Mouse (Mus musculus): Measurements from ENCODE around the gene Pygm. TPM values are rescaled to one million over a fixed set of nuclear protein-coding genes. Genes with fewer than 3 reads are reported as not detected.

Pygm gene
- polyA plus RNA-seq, 1 experiment from 2014 or later = 3.7 TPM

GRCm38 (mm10) chr19:6425595-6425994, 41.4 kb downstream of the Pygm start:
- ATAC-seq (ENCODE audit: insufficient number of reproducible peaks, insufficient read depth, low FRiP score, low TSS enrichment, low read depth) = no peak
- H3K27me3 ChIP-seq = peaks cover 100% of the 10 kb centered on the region
- no peak overlapping the region for H3K27ac ChIP-seq
- H3K9ac ChIP-seq = no peak overlapping the region
- no peak overlapping the region for H3K4me2 ChIP-seq
- H3K36me3 ChIP-seq = no peaks in the 10 kb centered on the region
- no peak overlapping the region for H3K4me3 ChIP-seq
- H3K4me1 ChIP-seq = peaks cover 16% of the 10 kb centered on the region
- no peaks in the 10 kb centered on the region for H3K9me3 ChIP-seq
- 44% methylated on average over 5 of the region's 5 CpGs for WGBS

GRCm38 (mm10) chr19:6426703-6427500, 42.7 kb downstream of the Pygm start:
- peak overlapping the region; percentile 40; the same call in 1 of the 2 replicates for H3K4me3 ChIP-seq
- H3K27me3 ChIP-seq = peaks cover 97% of the 10 kb centered on the region
- H3K9ac ChIP-seq = no peak overlapping the region
- H3K36me3 ChIP-seq = no peaks in the 10 kb centered on the region
- H3K4me1 ChIP-seq = peaks cover 16% of the 10 kb centered on the region
- H3K9me3 ChIP-seq = no peaks in the 10 kb centered on the region
- H3K27ac ChIP-seq = no peak overlapping the region
- WGBS = 22% methylated on average over 13 of the region's 13 CpGs
- H3K4me2 ChIP-seq = no peak overlapping the region
- ATAC-seq (ENCODE audit: insufficient number of reproducible peaks, insufficient read depth, low FRiP score, low TSS enrichment, low read depth) = no peak

- no peak for ATAC-seq (ENCODE audit: insufficient number of reproducible peaks, insufficient read depth, low FRiP score, low TSS enrichment, low read depth)
- H3K27me3 ChIP-seq = peaks cover 87% of the 10 kb centered on the region
- no peaks in the 10 kb centered on the region for H3K36me3 ChIP-seq
- H3K9me3 ChIP-seq = no peaks in the 10 kb centered on the region
- peak overlapping the region; percentile 63 for H3K4me2 ChIP-seq
- H3K4me3 ChIP-seq = peak overlapping the region; percentile 40
- peaks cover 16% of the 10 kb centered on the region for H3K4me1 ChIP-seq
- WGBS = under 1% methylated on average over 92 of the region's 94 CpGs
- H3K9ac ChIP-seq = no peak overlapping the region
- H3K27ac ChIP-seq = no peak overlapping the region
Measured at GRCm38 (mm10) chr19:6427653-6428434, 43.6 kb downstream of the Pygm start.

GRCm38 (mm10) chr19:6428501-6429200, 44.5 kb downstream of the Pygm start:
- WGBS = under 1% methylated on average over 60 of the region's 60 CpGs
- Histone ChIP-seq H3K9ac (peak overlapping the region; percentile 32; the same call in 1 of the 2 replicates), H3K27me3 (peaks cover 79% of the 10 kb centered on the region), H3K36me3 (no peaks in the 10 kb centered on the region), H3K27ac (no peak overlapping the region), H3K4me1 (peaks cover 16% of the 10 kb centered on the region), H3K4me3 (peak overlapping the region; percentile 40), H3K9me3 (no peaks in the 10 kb centered on the region), H3K4me2 (peak overlapping the region; percentile 63)
- 0 out of 2 replicates have a peak, but pooled peaks have one; percentile 39 for ATAC-seq (ENCODE audit: insufficient number of reproducible peaks, insufficient read depth, low FRiP score, low TSS enrichment, low read depth)

- Histone ChIP-seq H3K9ac (no peak overlapping the region), H3K4me2 (no peak overlapping the region), H3K36me3 (no peaks in the 10 kb centered on the region), H3K4me3 (no peak overlapping the region), H3K27ac (no peak overlapping the region), H3K4me1 (peaks cover 18% of the 10 kb centered on the region), H3K27me3 (peaks cover 20% of the 10 kb centered on the region), H3K9me3 (no peaks in the 10 kb centered on the region)
- WGBS = 51% methylated on average over 10 of the region's 10 CpGs
- no peak for ATAC-seq (ENCODE audit: insufficient number of reproducible peaks, insufficient read depth, low FRiP score, low TSS enrichment, low read depth)
Measured at GRCm38 (mm10) chr19:6443016-6443415, 58.8 kb downstream of the Pygm start.

GRCm38 (mm10) chr19:6445761-6446423, 61.7 kb downstream of the Pygm start:
- 0 out of 2 replicates have a peak overlapping the region, but pooled peaks have one; percentile 0 for H3K9ac ChIP-seq
- H3K36me3 ChIP-seq = no peaks in the 10 kb centered on the region
- no peak for ATAC-seq (ENCODE audit: insufficient number of reproducible peaks, insufficient read depth, low FRiP score, low TSS enrichment, low read depth)
- H3K4me3 ChIP-seq = no peak overlapping the region
- no peak overlapping the region for H3K27ac ChIP-seq
- peaks cover 18% of the 10 kb centered on the region for H3K4me1 ChIP-seq
- no peak overlapping the region for H3K4me2 ChIP-seq
- 21% methylated on average over 10 of the region's 10 CpGs for WGBS
- H3K9me3 ChIP-seq = no peaks in the 10 kb centered on the region
- peaks cover 32% of the 10 kb centered on the region for H3K27me3 ChIP-seq

- Histone ChIP-seq H3K27me3 (peaks cover 32% of the 10 kb centered on the region), H3K4me3 (no peak overlapping the region), H3K27ac (no peak overlapping the region), H3K4me1 (peaks cover 20% of the 10 kb centered on the region), H3K36me3 (no peaks in the 10 kb centered on the region), H3K9ac (0 out of 2 replicates have a peak overlapping the region, but pooled peaks have one; percentile 36), H3K4me2 (no peak overlapping the region), H3K9me3 (no peaks in the 10 kb centered on the region)
- WGBS = 54% methylated on average over 7 of the region's 7 CpGs
- ATAC-seq (ENCODE audit: insufficient number of reproducible peaks, insufficient read depth, low FRiP score, low TSS enrichment, low read depth) = no peak
Measured at GRCm38 (mm10) chr19:6446736-6447437, 62.7 kb downstream of the Pygm start.

Small RNA genes within 50 kb of the gene (microRNA-seq; reads per million reads assigned to microRNA genes)
- gene Mir6989 = not detected

Other genes with a start within 250 kb of the Pygm start
- gene Batf2, start 243.4 kb upstream of the Pygm start, polyA plus RNA-seq (2015; fragmentation: Nextera tagmentation; extraction: Ambion mirVana) = 0.23 TPM in 1 of 2 replicates, not detected in the other
- 106 and 110 TPM in 2 replicates for gene Arl2, start 242.9 kb upstream of the Pygm start, polyA plus RNA-seq (2015; fragmentation: Nextera tagmentation; extraction: Ambion mirVana)
- not detected in 2 replicates for gene Majin, start 200.0 kb upstream of the Pygm start, polyA plus RNA-seq (2015; fragmentation: Nextera tagmentation; extraction: Ambion mirVana)
- 3.3 and 3.8 TPM in 2 replicates for gene Gpha2, start 158.0 kb upstream of the Pygm start, polyA plus RNA-seq (2015; fragmentation: Nextera tagmentation; extraction: Ambion mirVana)
- 26.6 and 27.9 TPM in 2 replicates for gene Ppp2r5b, start 148.5 kb upstream of the Pygm start, polyA plus RNA-seq (2015; fragmentation: Nextera tagmentation; extraction: Ambion mirVana)
- 10.3 and 10.5 TPM in 2 replicates for gene Atg2a, start 142.7 kb upstream of the Pygm start, polyA plus RNA-seq (2015; fragmentation: Nextera tagmentation; extraction: Ambion mirVana)
- 64.7 and 68.9 TPM in 2 replicates for gene Ehd1, start 107.7 kb upstream of the Pygm start, polyA plus RNA-seq (2015; fragmentation: Nextera tagmentation; extraction: Ambion mirVana)
- 0.91 and 0.92 TPM in 2 replicates for gene Cdc42bpg, start 77.9 kb upstream of the Pygm start, polyA plus RNA-seq (2015; fragmentation: Nextera tagmentation; extraction: Ambion mirVana)
- gene Men1, start 49.4 kb upstream of the Pygm start, polyA plus RNA-seq (2015; fragmentation: Nextera tagmentation; extraction: Ambion mirVana) = 91.6 and 92.4 TPM in 2 replicates
- 13.8 and 15.3 TPM in 2 replicates for gene Map4k2, start 43.3 kb upstream of the Pygm start, polyA plus RNA-seq (2015; fragmentation: Nextera tagmentation; extraction: Ambion mirVana)
- 137 and 151 TPM in 2 replicates for gene Sf1, start 20.7 kb upstream of the Pygm start, polyA plus RNA-seq (2015; fragmentation: Nextera tagmentation; extraction: Ambion mirVana)
- 32.0 and 36.1 TPM in 2 replicates for gene Rasgrp2, start 14.9 kb downstream of the Pygm start, polyA plus RNA-seq (2015; fragmentation: Nextera tagmentation; extraction: Ambion mirVana)
- 2.0 and 2.1 TPM in 2 replicates for gene Nrxn2, start 34.3 kb downstream of the Pygm start, polyA plus RNA-seq (2015; fragmentation: Nextera tagmentation; extraction: Ambion mirVana)
- not detected in 2 replicates for gene Slc22a12, start 158.6 kb downstream of the Pygm start, polyA plus RNA-seq (2015; fragmentation: Nextera tagmentation; extraction: Ambion mirVana)

Data from embryonic facial prominence, embryonic 13.5 days (tissue).